Mouse (Mus musculus) C2C12 (cell line): ENCODE data around the gene Slc38a10.

Source experiments
- CEBPB ChIP-seq: IDR thresholded peaks from one replicate; pipeline ENCODE4 v1.6.1; 2011; ENCODE audit warnings: low read depth, mild to moderate bottlenecking, control low read depth, moderate library complexity
- CTCF ChIP-seq: IDR thresholded peaks from one replicate; pipeline ENCODE4 v1.5.1; 2011; ENCODE audit not compliant: control insufficient read depth, insufficient read depth, insufficient read length
- MAX ChIP-seq: IDR thresholded peaks from one replicate; pipeline ENCODE4 v1.6.1; 2011; ENCODE audit warnings: mild to moderate bottlenecking, control low read depth

DNA sequence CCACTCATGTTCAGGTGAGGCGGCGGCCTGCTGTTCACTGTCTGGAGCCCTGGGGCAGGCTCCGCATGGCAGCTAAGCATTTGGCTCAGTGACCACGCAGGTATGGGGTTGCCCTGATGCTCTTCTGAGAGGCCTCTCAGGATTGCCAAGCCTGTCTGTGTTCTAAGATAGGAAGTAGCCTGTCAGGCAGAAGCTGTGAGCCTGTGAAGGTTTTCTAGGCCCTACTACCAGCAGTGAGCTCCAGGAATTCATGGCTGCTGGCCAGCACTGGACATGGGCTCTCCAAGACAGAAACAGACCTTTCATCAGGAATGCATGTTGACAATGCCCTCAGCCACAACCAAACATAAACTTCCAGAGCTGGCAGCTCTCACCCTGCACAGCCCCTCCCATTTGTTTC, 39.0 kb downstream of the Slc38a10 start:
- TF ChIP-seq CTCF, result no peak
- TF ChIP-seq MAX, result no peak
- TF ChIP-seq CEBPB, result no peak
